Mouse (Mus musculus) embryonic fibroblast, embryonic 13.5 days (primary cell): Measurements from ENCODE around the gene Cfap43.

Experiments used
- CTCF ChIP-seq: IDR thresholded peaks from 2 replicates; pipeline ENCODE4 v1.5.1; 2011; ENCODE audit warnings: mild to moderate bottlenecking, control low read depth, low read length, moderate library complexity, borderline replicate concordance; ENCODE audit not compliant: insufficient read depth
- POLR2A ChIP-seq: IDR thresholded peaks from 2 replicates; pipeline ENCODE4 v1.6.1; 2011; ENCODE audit warnings: low read depth, mild to moderate bottlenecking, control low read depth, low read length, moderate library complexity

DNA sequence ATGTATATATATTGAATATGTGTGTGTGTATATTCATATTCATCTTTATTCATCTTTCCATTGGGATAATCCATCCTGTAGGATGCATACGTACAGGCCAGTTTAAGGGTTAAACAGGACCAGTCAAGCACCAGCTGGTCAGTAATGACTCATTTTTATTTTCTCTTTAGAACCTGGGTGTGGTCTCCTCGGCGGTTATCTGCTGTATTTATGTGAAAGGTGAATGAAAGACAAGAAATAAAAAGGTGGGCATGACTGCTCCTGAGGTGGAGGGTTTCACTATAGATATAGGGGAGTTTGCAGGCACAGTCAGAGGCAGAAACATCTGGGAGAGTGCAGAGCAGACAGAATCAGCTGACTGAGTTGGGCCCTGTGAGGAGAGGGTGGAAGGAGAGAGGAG is 49.6 kb downstream of the Cfap43 start:
- TF ChIP-seq CTCF: no peak
- TF ChIP-seq POLR2A: no peak
